Mouse (Mus musculus) hematopoietic stem cell, adult 5-6 weeks (primary cell): ENCODE data around the gene Mmp17. TPM values are rescaled to one million over a fixed set of nuclear protein-coding genes. Genes with fewer than 3 reads are reported as not detected.

ENCODE experiments used
- total RNA-seq: library from RNA; stranded (forward); fragments of 172-1452, 232-1000 nt; gene quantifications from 2 replicates; pipeline ENCODE4 v1.2.3, GENCODE M21; 2017

Mmp17 gene
- total RNA-seq, 1 experiment from 2014 or later, result 0.20 TPM

Other genes starting within 250 kb of the Mmp17 start
- gene Sfswap, start 82.9 kb upstream of the Mmp17 start, total RNA-seq, result 72.3 and 75.2 TPM in 2 replicates
- 3.5 and 5.3 TPM in 2 replicates for gene Zfp11, start 85.9 kb downstream of the Mmp17 start, total RNA-seq
- not detected in 2 replicates for gene Sept14, start 124.3 kb downstream of the Mmp17 start, total RNA-seq
- gene Mrps17, start 131.3 kb downstream of the Mmp17 start, total RNA-seq, result 91.5 and 92.3 TPM in 2 replicates
- gene Nipsnap2, start 140.9 kb downstream of the Mmp17 start, total RNA-seq, result 42.6 and 45.7 TPM in 2 replicates
- gene Psph, start 203.3 kb downstream of the Mmp17 start, total RNA-seq, result 10.5 and 22.3 TPM in 2 replicates